Mouse (Mus musculus) liver, postnatal 0 days (tissue): ENCODE results near the gene Nfe2l2. TPM values are rescaled to one million over a fixed set of nuclear protein-coding genes. Genes with fewer than 3 reads are reported as not detected.

ENCODE experiments used
- ATAC-seq: fragments of 200-750 bp; cut with Nextera tagmentation; 2 replicates; pipeline ENCODE4 v1.8.0; 2017; ENCODE audit warnings: mild to moderate bottlenecking, moderate library complexity
- DNase-seq: peaks from one replicate; pipeline ENCODE4 v3.0.0-alpha.2; 2016
- H3K27ac ChIP-seq: fragments of 300-500 bp; sonication (generic); 2 replicates; pipeline ENCODE4 v1.5.1; 2014; ENCODE audit warnings: antibody characterized with exemption, moderate library complexity, mild to moderate bottlenecking, low read depth
- H3K27me3 ChIP-seq: fragments of 300-500 bp; sonication (generic); 2 replicates; pipeline ENCODE4 v1.6.1; 2014; ENCODE audit warnings: low read length, control low read depth, mixed read lengths; ENCODE audit not compliant: insufficient read depth
- H3K36me3 ChIP-seq: fragments of 300-500 bp; sonication (generic); replicated peaks from 2 replicates; pipeline ENCODE4 v1.6.1; 2014; ENCODE audit warnings: mild to moderate bottlenecking, control low read depth, low read length, moderate library complexity, mixed read lengths; ENCODE audit not compliant: insufficient read depth
- H3K4me1 ChIP-seq: fragments of 300-500 bp; sonication (generic); 2 replicates; pipeline ENCODE4 v1.6.1; 2014; ENCODE audit warnings: antibody characterized with exemption, mild to moderate bottlenecking, control low read depth; ENCODE audit not compliant: insufficient read depth
- H3K4me2 ChIP-seq: fragments of 300-500 bp; sonication (generic); 2 replicates; pipeline ENCODE4 v1.6.1; 2014; ENCODE audit warnings: low read depth, mild to moderate bottlenecking, low read length, moderate library complexity, mixed read lengths
- H3K4me3 ChIP-seq: fragments of 300-500 bp; sonication (generic); 2 replicates; pipeline ENCODE4 v1.5.1; 2014; ENCODE audit warnings: low read depth, low read length
- H3K9ac ChIP-seq: fragments of 300-500 bp; sonication (generic); replicated peaks from 2 replicates; pipeline ENCODE4 v1.6.1; 2014; ENCODE audit warnings: mild to moderate bottlenecking, moderate library complexity
- H3K9me3 ChIP-seq: fragments of 300-500 bp; sonication (generic); 2 replicates; pipeline ENCODE4 v1.6.1; 2016; ENCODE audit warnings: mild to moderate bottlenecking, control low read depth, low read length, mixed read lengths
- CTCF ChIP-seq: sonication (generic); IDR thresholded peaks from 2 replicates; pipeline ENCODE4 v1.5.1; 2016; ENCODE audit warnings: antibody characterized with exemption, low read depth
- EP300 ChIP-seq: IDR thresholded peaks from 2 replicates; pipeline ENCODE4 v1.6.1; 2016; ENCODE audit warnings: antibody characterized with exemption, low read depth, mild to moderate bottlenecking
- WGBS: fragments of 180-500 bp; shearing (Covaris S2); extraction: QIAGEN DNeasy Blood & Tissue Kit; methylation state at CpG from one replicate; pipeline ENCODE4 v1.1.7; 2014; ENCODE audit not compliant: insufficient replicate concordance; 5-methylcytosine and 5-hydroxymethylcytosine counted together
- polyA plus RNA-seq: library from polyadenylated mRNA; unstranded; fragments of >200 nt; fragmentation: Nextera tagmentation; extraction: Ambion mirVana; gene quantifications from 2 replicates; pipeline ENCODE4 v1.2.1, GENCODE M21; 2015

The Nfe2l2 gene
- 58.7 and 59.4 TPM in 2 replicates for polyA plus RNA-seq

GRCm38 (mm10) chr2:75704234-75705161, at the start of gene Nfe2l2:
Gene Nfe2l2, minus strand, starts transcription at chr2:75704641.
- no peaks in the 10 kb centered on the region for H3K27me3 ChIP-seq
- peaks cover 11% of the 10 kb centered on the region for H3K36me3 ChIP-seq
- peak within 1 kb of the TSS; percentile 88 for H3K4me2 ChIP-seq
- TF ChIP-seq CTCF (peak; percentile 73), EP300 (peak; percentile 96)
- under 1% methylated on average over 50 of the region's 58 CpGs for WGBS
- peaks cover under 1% of the 10 kb centered on the region; the same call in 1 of the 2 replicates for H3K9me3 ChIP-seq
- H3K27ac ChIP-seq: peak within 1 kb of the TSS; percentile 99
- H3K4me3 ChIP-seq: peak within 1 kb of the TSS; percentile 72
- H3K4me1 ChIP-seq: peaks cover 49% of the 10 kb centered on the region
- ATAC-seq (peak; percentile 87), DNase-seq (peak; percentile 100)
- peak within 1 kb of the TSS; percentile 93 for H3K9ac ChIP-seq

- WGBS: 84% methylated on average over 22 of the region's 22 CpGs
- H3K9me3 ChIP-seq: no peaks in the 10 kb centered on the region
- H3K27me3 ChIP-seq: no peaks in the 10 kb centered on the region
- no peak overlapping the region for H3K4me3 ChIP-seq
- no peak overlapping the region for H3K27ac ChIP-seq
- DNase-seq (no peak), ATAC-seq (no peak)
- no peak overlapping the region for H3K9ac ChIP-seq
- TF ChIP-seq EP300: no peak
- no peak for TF ChIP-seq CTCF
- no peaks in the 10 kb centered on the region for H3K4me1 ChIP-seq
- no peak overlapping the region for H3K4me2 ChIP-seq
- no peaks in the 10 kb centered on the region for H3K36me3 ChIP-seq
Measured at GRCm38 (mm10) chr2:75752306-75753175, 48.1 kb upstream of the Nfe2l2 start.

- no peak for TF ChIP-seq EP300
- no peak for TF ChIP-seq CTCF
- no peaks in the 10 kb centered on the region for H3K4me1 ChIP-seq
- H3K4me3 ChIP-seq: no peak overlapping the region
- H3K27ac ChIP-seq: no peak overlapping the region
- no peaks in the 10 kb centered on the region for H3K27me3 ChIP-seq
- ATAC-seq (no peak), DNase-seq (no peak)
- no peak overlapping the region for H3K4me2 ChIP-seq
- H3K36me3 ChIP-seq: no peaks in the 10 kb centered on the region
- 68% methylated on average over 6 of the region's 6 CpGs for WGBS
- H3K9me3 ChIP-seq: no peaks in the 10 kb centered on the region
- H3K9ac ChIP-seq: no peak overlapping the region
Measured at GRCm38 (mm10) chr2:75751896-75752295, 47.5 kb upstream of the Nfe2l2 start.

- WGBS: 81% methylated on average over 10 of the region's 10 CpGs
- DNase-seq: no peak
Measured at GRCm38 (mm10) chr2:75750869-75751268, 46.4 kb upstream of the Nfe2l2 start.

GRCm38 (mm10) chr2:75750043-75750718, 45.7 kb upstream of the Nfe2l2 start:
- 82% methylated on average over 2 of the region's 2 CpGs for WGBS
- TF ChIP-seq EP300 (no peak), CTCF (no peak)
- Histone ChIP-seq H3K27ac (no peak overlapping the region), H3K4me2 (no peak overlapping the region), H3K9me3 (no peaks in the 10 kb centered on the region), H3K4me3 (no peak overlapping the region), H3K36me3 (no peaks in the 10 kb centered on the region), H3K9ac (no peak overlapping the region), H3K27me3 (no peaks in the 10 kb centered on the region), H3K4me1 (no peaks in the 10 kb centered on the region)
- ATAC-seq (no peak), DNase-seq (no peak)

More at GRCm38 (mm10) chr2:75750869-75751268, 46.4 kb upstream of the Nfe2l2 start:
- no peak overlapping the region for H3K27ac ChIP-seq
- TF ChIP-seq CTCF: no peak
- no peak for TF ChIP-seq EP300
- no peaks in the 10 kb centered on the region for H3K4me1 ChIP-seq
- H3K27me3 ChIP-seq: no peaks in the 10 kb centered on the region
- H3K4me3 ChIP-seq: no peak overlapping the region
- ATAC-seq: peak; percentile 82
- no peak overlapping the region for H3K9ac ChIP-seq
- no peaks in the 10 kb centered on the region for H3K9me3 ChIP-seq
- no peak overlapping the region for H3K4me2 ChIP-seq
- no peaks in the 10 kb centered on the region for H3K36me3 ChIP-seq
